Mouse (Mus musculus): ENCODE measurements around the gene Lyrm9. TPM values are rescaled to one million over a fixed set of nuclear protein-coding genes. Genes with fewer than 3 reads are reported as not detected.
A peak's percentile ranks its signal among the peaks of the same experiment; 100 is the strongest.
"Not testable (repeated sequence)": the region's sequence is repeated elsewhere in the genome, so short reads cannot be mapped to it uniquely, and the experiment has no call there.

The Lyrm9 gene
- total RNA-seq, 2 experiments from 2014 or later = 13.9 to 91.6 TPM

DNA sequence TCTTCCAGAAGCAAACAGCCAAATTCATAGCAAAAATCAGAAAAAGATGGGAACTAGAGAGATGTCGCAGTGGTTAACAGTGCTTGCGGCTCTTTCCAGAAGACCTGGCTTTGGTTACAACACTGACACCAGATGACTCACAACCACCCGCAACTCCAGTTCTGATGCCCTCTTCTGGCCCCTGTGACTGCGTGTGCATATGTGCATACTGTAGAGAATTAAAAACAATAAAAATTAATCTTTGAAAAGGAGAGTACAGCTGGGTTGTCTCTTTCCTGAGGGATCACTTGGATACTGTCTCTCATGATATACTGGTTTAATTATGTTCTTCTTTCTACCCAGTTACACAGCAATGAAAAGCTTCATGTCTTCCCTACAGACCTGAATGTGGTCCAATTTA is 20.2 kb downstream of the Lyrm9 start:
- no peak for ATAC-seq (replicated peaks; ENCODE audit: low FRiP score, low TSS enrichment, poor library complexity, severe bottlenecking)

DNA sequence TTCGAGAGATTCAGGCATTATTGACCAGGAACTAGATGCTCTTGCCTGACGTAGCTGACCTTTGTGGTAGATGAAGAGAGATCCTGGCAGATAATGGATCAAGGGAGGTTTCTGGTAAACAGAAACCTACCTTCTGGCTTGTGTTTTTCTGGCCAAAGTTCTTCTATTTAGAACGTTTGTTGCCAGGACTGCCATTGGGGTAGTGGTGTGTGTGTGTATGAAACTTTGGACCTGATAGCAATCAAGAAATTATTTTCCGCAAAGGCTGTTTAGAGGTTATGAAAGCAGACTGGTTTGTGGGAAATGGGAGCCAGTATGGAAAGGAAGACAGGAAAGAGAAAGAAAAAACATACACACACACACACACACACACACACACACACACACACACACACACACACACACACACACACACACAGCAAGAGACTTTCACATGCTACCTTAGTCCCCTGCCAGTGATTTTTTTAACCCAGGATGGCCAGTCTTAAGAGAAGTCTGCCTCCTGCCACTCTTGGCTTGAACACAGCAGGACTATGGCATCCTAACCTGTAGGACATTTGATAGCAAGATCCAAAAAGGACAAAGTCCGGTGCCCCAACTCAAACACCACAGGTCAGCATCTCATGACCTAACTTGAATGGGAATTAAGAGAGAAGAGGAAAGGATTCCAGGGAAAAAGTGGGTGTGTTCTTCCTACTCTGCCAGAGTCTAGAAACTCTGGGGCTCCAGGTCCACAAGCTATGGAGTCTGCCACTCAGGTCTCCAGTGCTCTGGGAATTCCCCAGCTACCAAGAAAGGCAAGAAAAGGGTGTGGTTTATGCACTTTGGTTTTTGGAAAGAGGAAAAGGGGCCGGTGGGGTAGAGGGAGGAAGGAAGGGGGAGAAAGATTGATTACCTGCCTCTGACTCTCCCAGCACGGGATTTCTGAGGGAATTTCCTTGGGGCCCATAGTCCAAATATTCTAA is 21.8 kb downstream of the Lyrm9 start:
- no peak for ATAC-seq (replicated peaks; ENCODE audit: low FRiP score, low TSS enrichment, poor library complexity, severe bottlenecking)

DNA sequence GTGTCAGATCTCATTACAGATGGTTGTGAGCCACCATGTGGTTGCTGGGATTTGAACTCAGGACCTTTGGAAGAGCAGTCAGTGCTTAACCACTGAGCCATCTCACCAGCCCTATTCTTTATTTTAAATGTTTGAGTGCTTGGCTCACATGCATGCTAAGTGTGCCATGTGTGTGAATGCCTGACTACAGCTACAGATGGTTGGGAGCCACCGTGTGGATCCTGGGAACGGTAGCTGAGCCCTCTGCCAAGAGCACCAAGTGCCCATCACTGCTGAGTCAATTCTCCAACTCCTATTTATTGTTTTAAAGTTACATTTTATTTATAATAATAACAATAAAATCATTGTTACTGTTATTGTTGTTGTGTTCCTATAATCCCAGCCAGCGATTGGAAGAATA is 23.5 kb downstream of the Lyrm9 start:
- no peak for ATAC-seq (replicated peaks; ENCODE audit: low FRiP score, low TSS enrichment, poor library complexity, severe bottlenecking)

DNA sequence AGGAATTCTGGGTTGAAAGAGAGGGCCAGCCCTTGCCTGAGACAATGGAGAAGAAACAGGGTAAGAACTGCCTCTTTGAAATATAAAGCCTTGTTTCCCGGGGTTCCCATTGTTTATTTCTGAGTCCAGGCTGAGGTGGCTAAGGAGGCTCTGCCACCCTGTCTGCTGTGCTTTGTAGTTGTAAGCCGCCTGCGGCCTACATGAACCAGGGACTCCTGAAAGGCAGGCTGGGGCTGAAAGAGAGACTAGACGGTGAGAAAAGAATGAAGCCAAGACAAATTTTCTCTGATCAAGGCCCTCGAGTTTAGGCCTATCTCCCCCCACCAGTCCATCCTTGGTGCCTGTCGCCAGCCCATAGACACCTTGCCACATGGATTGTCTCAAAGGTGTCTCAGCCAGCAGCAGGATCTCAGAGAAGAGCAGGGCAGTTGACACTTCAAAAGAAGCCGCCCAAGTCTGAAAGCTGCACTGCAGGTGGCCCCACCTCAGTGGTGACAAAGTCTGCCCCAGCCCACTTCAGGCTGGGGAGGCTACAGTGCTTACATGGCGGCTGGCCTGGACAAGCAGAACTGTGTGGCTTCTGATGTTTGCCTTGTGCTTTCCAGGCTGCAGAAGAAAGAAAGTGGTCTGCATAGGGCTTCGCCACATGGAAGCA is 25.0 kb downstream of the Lyrm9 start:
- ATAC-seq (replicated peaks; ENCODE audit: low FRiP score, low TSS enrichment, poor library complexity, severe bottlenecking) = no peak

DNA sequence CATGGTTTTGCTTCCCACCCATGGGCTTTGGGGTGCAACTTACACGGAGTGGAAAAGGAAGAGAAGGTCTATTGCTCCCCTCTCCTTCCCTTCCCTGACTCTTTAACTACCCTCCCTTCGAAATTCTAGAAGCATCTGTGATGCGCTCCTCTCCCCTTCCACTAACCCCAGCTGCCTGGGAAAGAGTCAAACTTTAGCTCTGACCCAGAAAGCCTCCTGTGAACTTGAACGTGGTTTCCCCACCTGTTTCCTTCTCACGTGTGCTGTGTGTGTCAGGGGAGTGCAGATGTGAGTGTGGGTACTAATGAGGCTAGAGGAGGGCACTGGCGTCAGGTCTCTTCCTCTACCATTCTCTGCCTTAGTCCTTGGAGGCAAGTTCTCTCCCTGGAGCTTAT is 25.5 kb downstream of the Lyrm9 start:
- ATAC-seq (replicated peaks; ENCODE audit: low FRiP score, low TSS enrichment, poor library complexity, severe bottlenecking) = no peak

DNA sequence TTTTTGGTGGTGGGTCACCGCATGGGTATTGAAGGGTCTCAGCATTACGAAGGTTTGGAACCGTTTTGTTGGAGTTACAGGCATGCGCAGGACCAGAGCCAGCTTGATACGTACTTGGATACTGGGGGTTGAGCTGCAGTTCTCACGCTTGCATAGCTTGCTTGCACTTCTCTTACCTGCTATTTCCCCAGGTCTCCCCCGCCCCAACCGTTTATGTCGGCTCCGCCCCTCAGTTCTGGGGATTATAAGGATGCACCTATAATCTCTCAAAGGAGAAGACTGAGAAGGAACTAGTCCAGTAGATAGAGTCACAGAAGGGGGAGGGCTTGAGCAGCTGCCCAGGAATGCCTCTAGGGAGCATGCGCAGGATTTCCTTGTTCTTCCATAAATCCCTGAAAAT is 26.1 kb downstream of the Lyrm9 start:
- no peak for ATAC-seq (replicated peaks; ENCODE audit: low FRiP score, low TSS enrichment, poor library complexity, severe bottlenecking)

DNA sequence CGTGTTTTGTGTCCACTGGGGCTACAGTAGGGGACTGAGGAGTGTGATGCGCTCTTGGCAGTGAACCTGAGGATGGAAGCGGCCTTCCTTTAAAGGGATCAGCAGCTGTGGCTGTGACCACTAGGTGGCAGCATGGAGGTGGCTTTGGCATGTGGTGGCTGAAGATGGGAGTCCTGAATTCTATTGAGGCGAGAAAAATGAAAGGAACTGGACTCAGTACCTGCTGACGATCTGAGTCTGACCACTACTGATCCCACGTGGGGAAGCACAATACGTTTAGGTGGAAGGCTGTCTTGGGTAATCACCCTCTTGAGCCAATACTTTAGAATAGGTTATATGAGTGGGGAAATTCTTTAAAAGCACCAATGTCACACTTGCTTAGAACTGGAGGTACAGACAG is 29.9 kb downstream of the Lyrm9 start:
- peak; percentile 82 for ATAC-seq (replicated peaks; ENCODE audit: low FRiP score, low TSS enrichment, poor library complexity, severe bottlenecking)

DNA sequence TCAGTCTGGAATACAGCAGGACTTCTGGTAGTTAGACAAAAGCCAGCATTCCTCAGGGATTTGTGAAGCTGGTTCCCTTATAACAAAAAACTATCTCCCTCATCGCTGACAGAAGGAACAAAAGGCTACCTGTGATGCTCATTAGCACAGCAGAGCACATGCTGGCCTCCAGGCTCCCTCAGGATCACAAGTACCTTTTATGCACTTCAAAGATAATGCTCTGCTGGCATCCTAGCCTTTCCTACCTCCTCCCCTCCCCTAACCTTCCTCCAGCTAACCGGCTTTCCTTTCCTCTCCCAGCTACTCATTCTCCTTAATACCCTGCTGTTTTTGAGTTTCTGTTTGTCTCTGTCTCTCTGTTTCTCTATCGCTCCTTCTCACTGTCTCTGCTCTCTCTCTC is 31.2 kb downstream of the Lyrm9 start:
- no peak for ATAC-seq (replicated peaks; ENCODE audit: low FRiP score, low TSS enrichment, poor library complexity, severe bottlenecking)

DNA sequence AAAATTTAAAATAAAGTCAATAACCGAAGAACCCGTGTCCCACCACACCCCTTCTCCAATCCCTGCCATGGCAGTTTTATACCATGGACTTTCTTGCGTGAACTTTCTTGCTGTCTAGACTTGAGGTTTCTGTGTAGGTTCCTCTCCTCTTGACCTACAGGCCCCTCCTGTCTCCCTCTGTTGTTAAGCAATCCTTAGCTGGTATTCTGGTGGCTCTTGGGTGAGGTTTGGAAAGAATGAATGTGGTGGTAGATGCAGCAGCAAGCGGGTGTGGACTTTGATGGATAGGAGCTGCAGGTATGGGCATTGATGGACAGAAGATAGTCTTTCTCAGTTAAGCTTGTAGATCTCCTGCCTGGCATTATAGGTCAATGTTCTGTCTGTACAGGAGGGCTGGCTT is 37.5 kb downstream of the Lyrm9 start:
- no peak for ATAC-seq (replicated peaks; ENCODE audit: low FRiP score, low TSS enrichment, poor library complexity, severe bottlenecking)

DNA sequence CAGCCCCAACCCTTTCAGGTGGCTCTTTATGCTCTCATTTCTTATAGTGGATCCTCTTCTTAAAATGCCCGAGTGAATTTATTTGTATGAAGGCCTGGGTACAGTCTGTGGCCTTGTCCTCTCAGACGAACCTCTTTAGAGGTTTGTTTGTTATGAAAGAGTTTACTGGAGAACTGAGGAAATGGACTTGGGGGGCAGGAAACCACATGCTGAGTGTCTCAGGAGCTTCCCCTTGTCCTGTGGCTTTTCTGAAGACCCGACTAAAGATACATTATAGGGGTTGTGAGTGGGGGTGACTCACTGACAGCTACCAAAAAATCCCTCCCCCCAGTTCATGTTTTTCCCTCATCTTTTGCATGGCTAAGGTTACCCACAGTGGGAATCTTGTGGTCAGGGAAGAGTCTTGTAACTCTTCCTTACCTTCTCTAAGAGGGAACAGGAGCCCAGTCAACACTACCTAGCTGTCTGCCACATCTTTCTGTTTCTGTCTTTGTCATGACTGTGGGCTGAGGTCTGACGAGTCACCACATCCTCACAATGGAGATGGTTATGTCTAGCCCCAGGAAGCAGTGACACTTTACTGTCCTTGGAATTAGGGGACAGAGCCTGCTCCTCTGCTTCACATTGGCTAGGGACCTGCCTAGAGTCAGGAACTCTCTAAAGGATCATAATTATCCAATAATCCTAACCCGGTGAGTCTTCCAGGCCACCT is 38.3 kb downstream of the Lyrm9 start:
- no peak for ATAC-seq (replicated peaks; ENCODE audit: low FRiP score, low TSS enrichment, poor library complexity, severe bottlenecking)

DNA sequence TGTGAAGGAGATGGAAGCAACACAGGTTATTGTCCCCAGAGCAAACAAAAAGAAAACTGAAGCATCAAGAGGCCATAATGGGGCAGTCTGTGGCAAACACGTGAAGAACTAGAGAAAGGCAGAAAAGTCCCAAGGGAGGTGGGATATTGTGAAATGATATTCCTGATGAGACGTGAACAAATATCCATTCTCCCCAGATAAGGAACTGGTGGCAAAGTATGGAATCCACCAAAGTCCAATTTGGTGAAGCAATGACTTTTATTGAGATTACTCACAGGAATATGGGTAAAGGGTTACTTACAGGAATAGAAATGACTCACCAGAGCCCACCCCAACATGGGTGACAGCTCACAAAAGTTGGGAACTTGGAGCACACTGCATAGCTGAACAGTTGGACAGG is 38.9 kb downstream of the Lyrm9 start:
- no peak for ATAC-seq (replicated peaks; ENCODE audit: low FRiP score, low TSS enrichment, poor library complexity, severe bottlenecking)

DNA sequence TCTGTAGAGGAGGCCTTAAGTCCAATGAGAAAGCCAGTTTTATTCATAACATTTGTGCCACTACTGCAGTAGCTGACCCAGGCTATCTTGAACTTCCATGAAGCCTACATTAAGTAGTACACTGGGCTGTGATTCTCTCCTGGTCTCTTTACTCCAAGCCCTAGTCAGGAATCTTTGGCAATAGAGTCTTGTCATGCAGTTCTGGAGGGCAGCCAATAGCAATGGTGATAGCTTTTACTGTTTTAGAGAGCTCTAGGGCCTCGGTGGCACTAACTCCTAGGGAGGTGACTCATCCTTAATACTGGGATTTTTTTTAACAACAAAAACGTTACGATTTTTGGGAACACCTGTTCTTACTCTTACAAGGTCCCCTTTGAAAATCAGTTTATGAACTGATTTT is 40.1 kb downstream of the Lyrm9 start:
- no peak for ATAC-seq (replicated peaks; ENCODE audit: low FRiP score, low TSS enrichment, poor library complexity, severe bottlenecking)

DNA sequence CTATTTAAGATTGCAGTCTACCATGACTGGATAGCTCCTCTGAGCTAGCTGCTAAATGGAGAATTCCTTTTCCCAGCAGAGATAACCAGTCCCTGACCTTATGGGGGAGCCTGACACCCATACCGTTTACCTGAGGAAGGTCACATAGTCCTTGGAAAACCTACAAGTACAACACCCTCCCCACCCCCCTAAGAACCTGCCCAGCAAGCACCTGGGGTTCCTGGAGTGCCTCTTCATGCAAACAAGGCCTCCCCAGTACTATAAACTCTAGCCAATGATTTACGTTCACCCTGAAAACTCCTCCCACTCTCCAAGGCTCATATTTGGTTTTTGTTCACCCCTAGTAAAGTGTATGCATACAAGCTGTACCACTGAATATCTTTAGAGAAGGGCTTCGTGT is 41.3 kb downstream of the Lyrm9 start:
- no peak for ATAC-seq (replicated peaks; ENCODE audit: low FRiP score, low TSS enrichment, poor library complexity, severe bottlenecking)

DNA sequence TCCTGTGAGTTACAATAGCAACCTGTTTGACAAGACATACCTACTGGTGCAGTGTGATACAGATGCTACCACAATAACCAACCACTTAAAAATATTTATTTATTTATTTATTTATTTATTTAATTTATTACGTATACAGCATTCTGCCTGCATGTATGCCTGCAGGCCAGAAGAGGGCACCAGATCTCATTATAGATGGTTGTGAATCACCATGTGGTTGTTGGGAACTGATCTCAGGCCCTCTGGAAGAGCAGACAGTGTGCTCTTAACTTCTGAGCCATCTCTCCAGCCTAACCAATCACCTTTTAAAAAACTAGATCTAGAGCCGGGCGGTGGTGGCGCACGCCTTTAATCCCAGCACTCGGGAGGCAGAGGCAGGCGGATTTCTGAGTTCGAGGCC is 42.8 kb downstream of the Lyrm9 start:
- not testable (repeated sequence) for ATAC-seq (replicated peaks; ENCODE audit: low FRiP score, low TSS enrichment, poor library complexity, severe bottlenecking)

DNA sequence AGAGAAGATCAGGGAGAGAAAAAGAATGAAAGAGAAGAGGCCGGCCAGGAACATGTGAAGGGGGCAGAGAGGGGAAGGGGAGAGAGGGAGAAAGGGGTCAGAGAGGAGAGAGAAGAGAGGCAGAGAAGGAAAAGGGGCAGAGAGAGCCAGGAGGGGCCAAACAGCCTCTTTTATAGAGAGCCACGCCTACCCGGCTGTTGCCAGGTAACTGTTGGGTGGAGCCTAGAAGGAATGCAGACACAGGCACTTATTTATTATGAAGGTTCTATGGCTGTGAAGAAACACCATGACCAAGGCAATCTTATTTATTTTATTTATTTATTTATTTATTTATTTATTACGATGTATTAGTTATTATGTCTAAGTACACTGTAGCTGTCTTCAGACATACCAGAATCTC is 44.5 kb downstream of the Lyrm9 start:
- ATAC-seq (replicated peaks; ENCODE audit: low FRiP score, low TSS enrichment, poor library complexity, severe bottlenecking) = no peak

DNA sequence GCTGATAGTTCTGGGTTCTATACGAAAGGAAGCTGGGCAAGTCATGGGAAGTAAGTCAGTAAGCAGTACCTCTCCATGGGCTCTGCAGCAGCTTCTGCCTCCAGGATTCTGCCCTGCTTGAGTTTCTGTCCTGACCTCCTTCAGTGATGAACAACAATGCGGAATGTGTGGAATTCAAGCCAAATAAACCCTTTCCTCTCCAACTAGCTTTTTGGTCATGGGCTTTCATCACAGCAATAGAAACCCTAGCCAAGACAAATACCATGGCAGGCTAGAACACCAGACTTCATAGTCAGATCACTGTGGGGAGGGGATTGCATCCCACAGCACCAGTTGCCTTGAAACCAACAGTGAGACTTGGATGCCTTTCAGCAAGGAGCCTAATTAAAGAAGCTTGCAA is 46.4 kb downstream of the Lyrm9 start:
- ATAC-seq (replicated peaks; ENCODE audit: low FRiP score, low TSS enrichment, poor library complexity, severe bottlenecking) = no peak

DNA sequence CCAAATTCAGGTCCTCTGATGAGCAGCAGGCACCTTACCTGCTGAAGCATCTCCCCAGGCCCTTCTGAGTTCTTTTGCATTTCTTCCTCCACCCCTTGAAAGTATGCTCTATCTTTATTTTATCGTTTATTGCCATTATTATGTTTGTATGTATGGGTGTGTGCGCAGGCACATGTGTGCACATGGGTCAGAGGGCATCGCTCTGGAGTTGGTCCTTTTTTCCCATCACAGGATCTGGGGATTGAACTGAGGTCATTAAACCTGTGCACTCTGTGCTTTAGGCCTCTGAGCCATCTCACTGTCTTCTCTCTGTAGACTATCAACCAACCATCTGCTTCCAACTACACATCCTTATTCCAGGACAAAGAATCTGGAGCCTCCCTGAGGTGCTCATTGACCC is 53.3 kb downstream of the Lyrm9 start:
- no peak for ATAC-seq (replicated peaks; ENCODE audit: low FRiP score, low TSS enrichment, poor library complexity, severe bottlenecking)

DNA sequence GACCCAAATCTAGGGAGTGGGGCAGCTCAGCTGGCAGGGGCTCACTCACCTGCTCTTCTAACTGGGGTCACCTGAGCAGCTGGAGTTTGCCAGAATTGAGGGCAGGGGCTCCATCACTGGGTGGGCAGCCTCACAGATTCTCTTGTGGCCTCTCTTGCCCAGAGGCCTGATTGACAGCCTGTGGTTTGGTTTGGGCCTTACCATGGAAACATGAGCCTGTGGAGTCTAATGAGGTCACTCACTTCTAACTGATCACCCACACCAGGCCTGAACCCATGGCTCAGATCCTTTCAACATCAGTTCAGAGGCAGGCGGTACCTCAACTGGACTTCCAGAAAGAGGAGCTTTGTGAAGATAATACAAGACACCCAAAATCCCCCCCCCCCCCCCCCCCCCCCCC is 60.3 kb downstream of the Lyrm9 start:
- no peak for ATAC-seq (replicated peaks; ENCODE audit: low FRiP score, low TSS enrichment, poor library complexity, severe bottlenecking)

DNA sequence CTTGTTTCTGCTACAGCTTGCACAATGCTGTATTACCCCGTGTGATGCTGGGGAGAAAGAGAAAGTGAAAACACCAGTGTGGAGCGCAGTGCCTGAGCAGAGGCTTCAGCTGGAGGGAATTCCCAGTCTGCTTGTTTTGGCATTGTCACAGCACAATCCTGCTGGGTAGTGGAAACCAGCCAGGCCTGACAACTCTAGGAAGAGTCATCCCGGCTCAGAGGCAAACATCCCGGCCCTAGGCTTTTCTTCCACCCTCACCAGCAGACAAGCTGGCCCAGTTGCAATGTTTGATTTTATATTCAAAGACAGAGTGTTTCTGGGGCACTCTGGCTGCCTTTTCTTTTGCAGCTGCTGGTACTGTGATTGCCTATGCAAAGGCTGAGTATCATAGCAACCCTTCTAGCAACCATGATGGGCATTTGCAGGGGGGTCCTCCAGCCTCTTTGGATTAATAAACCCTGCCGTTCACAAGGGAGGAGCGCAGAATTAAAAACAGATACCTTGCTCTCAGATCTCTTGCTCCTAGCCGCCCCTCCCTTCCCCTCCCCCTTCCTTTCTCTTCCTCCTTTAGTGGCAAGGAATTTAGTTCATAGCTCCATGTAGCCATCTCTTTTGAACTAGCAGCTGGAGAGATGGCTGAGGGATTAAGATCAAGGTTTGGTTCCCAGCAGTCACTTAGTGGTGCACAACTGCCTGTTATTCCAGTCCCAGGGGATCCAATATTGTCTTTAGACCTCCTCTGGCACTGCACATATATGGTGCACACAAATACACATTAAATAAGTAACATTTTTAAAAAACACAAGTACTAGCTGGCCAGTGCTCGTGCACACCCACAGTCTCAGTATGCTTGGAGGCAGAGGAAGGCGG is 61.0 kb downstream of the Lyrm9 start:
- no peak for ATAC-seq (replicated peaks; ENCODE audit: low FRiP score, low TSS enrichment, poor library complexity, severe bottlenecking)

DNA sequence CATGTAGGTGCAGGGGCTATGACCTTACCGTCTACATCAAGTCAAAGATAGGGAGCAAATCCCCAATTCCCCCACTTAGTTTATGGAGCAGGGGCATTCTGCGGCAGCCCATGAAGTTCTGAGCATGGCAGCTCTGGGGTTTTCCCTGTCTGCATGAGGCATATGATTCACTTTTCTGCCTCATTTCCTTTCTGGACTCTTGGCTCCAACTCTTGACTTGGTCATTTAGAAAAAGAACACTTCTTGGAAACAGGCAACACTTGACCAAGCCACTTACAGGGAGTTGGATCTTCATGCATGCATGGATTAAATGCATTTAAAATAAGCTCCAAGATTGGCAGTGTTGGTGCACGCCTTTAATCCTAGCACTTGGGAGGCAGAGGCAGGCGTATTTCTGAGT is 62.8 kb downstream of the Lyrm9 start:
- no peak for ATAC-seq (replicated peaks; ENCODE audit: low FRiP score, low TSS enrichment, poor library complexity, severe bottlenecking)
